Mouse (Mus musculus) brain, embryonic 14.5 days (tissue): ENCODE results near the gene Gm11214.

Experiments used
- CTCF ChIP-seq: fragments of 200-500 bp; IDR thresholded peaks from 2 replicates; pipeline ENCODE4 v1.5.1; 2012; ENCODE audit warnings: inconsistent platforms, mild to moderate bottlenecking, moderate library complexity, borderline replicate concordance; ENCODE audit not compliant: insufficient read depth, insufficient read length; ENCODE audit errors: extremely low read depth
- POLR2A ChIP-seq: fragments of 200-500 bp; IDR thresholded peaks from 2 replicates; pipeline ENCODE4 v1.6.1; 2012; ENCODE audit warnings: mild to moderate bottlenecking, inconsistent platforms, borderline replicate concordance; ENCODE audit not compliant: poor library complexity, insufficient read depth, insufficient read length, severe bottlenecking; ENCODE audit errors: extremely low read depth

- TF ChIP-seq POLR2A (no peak), CTCF (no peak)
Measured at GRCm38 (mm10) chr4:63661426-63661825, 1.8 kb downstream of the Gm11214 start.
